ENCODE assay signal across 18 mouse cellular contexts in the genomic region with DNA sequence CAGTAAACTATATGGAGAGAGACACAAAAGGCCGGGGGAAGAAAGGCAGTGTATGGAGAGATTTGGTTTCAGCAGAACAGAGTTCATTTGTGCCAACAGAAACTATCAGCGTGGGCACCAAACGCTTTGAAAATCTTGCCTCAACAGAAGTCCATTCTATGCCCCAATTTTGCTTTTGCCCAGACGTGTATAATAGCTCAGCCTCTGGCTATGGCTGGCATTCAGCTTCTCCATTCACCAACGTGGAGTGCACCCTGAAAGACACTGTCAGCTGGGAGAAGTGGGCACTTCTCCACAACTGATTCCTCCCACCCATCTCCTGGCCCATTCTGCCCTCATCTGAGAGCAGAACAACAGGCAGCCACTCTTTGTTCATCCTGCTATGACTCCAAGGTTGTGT.
"Had no signal": no experiment of that assay in that cellular context is flagged by ENCODE, and none has a peak within 500 bp of the region (broad histone marks: within the 10 kb centered on the region; RNA-seq: fewer than 3 reads in every experiment).

No protein-coding gene starts in this region.

- H3K9me3 ChIP-seq: midbrain, embryonic 12.5 days; midbrain, embryonic 15.5 days; neural tube, embryonic 12.5 days; neural tube, embryonic 15.5 days had no signal

- H3K27me3 ChIP-seq: midbrain, embryonic 15.5 days; neural tube, embryonic 12.5 days; neural tube, embryonic 15.5 days had no signal

- H3K4me1 ChIP-seq: midbrain, embryonic 12.5 days; neural tube, embryonic 12.5 days had no signal

- H3K36me3 ChIP-seq: midbrain, embryonic 12.5 days; midbrain, embryonic 15.5 days; neural tube, embryonic 12.5 days; neural tube, embryonic 15.5 days had no signal

- DNase-seq: kidney, postnatal 25 days; layer of hippocampus, postnatal 36 days; lung, embryonic 14.5 days; right cerebral cortex, adult 18-20 months; right cerebral cortex, postnatal 14 days; right cerebral cortex, postnatal 4 days; thymus, adult 2 months; thymus, postnatal 14 days; thymus, postnatal 4 days had no signal

- H3K27ac ChIP-seq: kidney, postnatal 0 days; left cerebral cortex, adult 2 months; macrophage; midbrain, embryonic 12.5 days; midbrain, embryonic 15.5 days; neural tube, embryonic 12.5 days; neural tube, embryonic 15.5 days; stomach, postnatal 0 days had no signal

- H3K4me2 ChIP-seq: lung, embryonic 14.5 days; midbrain, embryonic 12.5 days; midbrain, embryonic 15.5 days; neural tube, embryonic 12.5 days; neural tube, embryonic 15.5 days had no signal

- H3K4me3 ChIP-seq: left cerebral cortex, adult 2 months; midbrain, embryonic 12.5 days; midbrain, embryonic 15.5 days; neural tube, embryonic 12.5 days; neural tube, embryonic 15.5 days had no signal

- ATAC-seq: lung, postnatal 0 days; midbrain, embryonic 15.5 days had no signal

- H3K9ac ChIP-seq: lung, embryonic 14.5 days; midbrain, embryonic 12.5 days; midbrain, embryonic 15.5 days; neural tube, embryonic 12.5 days; neural tube, embryonic 15.5 days had no signal
